Mouse (Mus musculus) stomach, postnatal 0 days (tissue): ENCODE measurements around the gene Pctp.

Experiments
- CTCF ChIP-seq: IDR thresholded peaks from 2 replicates; pipeline ENCODE4 v1.5.1; 2016; ENCODE audit warnings: antibody characterized with exemption, low read depth, mild to moderate bottlenecking, moderate library complexity
- EP300 ChIP-seq: optimal IDR thresholded peaks from 2 replicates; pipeline ENCODE3; 2016; ENCODE audit warnings: antibody characterized with exemption

GRCm38 (mm10) chr11:90036416-90036815 is 33.7 kb upstream of the Pctp start:
- peak; percentile 48; the same call in 1 of the 2 replicates for TF ChIP-seq CTCF
- no peak for TF ChIP-seq EP300
